Mouse (Mus musculus): ENCODE measurements around the gene Slc16a8. TPM values are rescaled to one million over a fixed set of nuclear protein-coding genes. Genes with fewer than 3 reads are reported as not detected.
A peak's percentile ranks its signal among the peaks of the same experiment; 100 is the strongest.

The Slc16a8 gene
- polyA plus RNA-seq, 1 experiment from 2014 or later: 0.28 TPM

- DNase-seq (peak; percentile 61), ATAC-seq (ENCODE audit: low FRiP score, low TSS enrichment) (peak; percentile 75)
- Histone ChIP-seq H3K36me3 (ENCODE audit: control insufficient read depth, insufficient read depth, low read length) (no peaks in the 10 kb centered on the region), H3K4me3 (replicated peaks; ENCODE audit: low read depth, low read length) (no peak overlapping the region), H3K4me2 (ENCODE audit: low read length) (peak overlapping the region; percentile 14; the same call in 1 of the 2 replicates), H3K27ac (replicated peaks; ENCODE audit: low read depth, low read length) (peak overlapping the region; percentile 72), H3K9me3 (ENCODE audit: control insufficient read depth, low read length) (no peaks in the 10 kb centered on the region), H3K4me1 (ENCODE audit: control insufficient read depth, insufficient read depth, low read length) (peaks cover 20% of the 10 kb centered on the region), H3K27me3 (ENCODE audit: control insufficient read depth, insufficient read depth, low read length) (no peaks in the 10 kb centered on the region), H3K9ac (replicated peaks; ENCODE audit: low read length) (no peak overlapping the region; the same call in 1 of the 2 replicates)
- 8% methylated on average over 13 of the region's 13 CpGs for WGBS
Measured at GRCm38 (mm10) chr15:79201491-79202150, 52.9 kb downstream of the Slc16a8 start.

Other genes starting within 250 kb of the Slc16a8 start
- 94.4 and 154 TPM in 2 replicates for gene H1f0, start 226.3 kb downstream of the Slc16a8 start, polyA plus RNA-seq (2014; fragmentation: Nextera tagmentation; extraction: Ambion mirVana)
- not detected in 2 replicates for gene Galr3, start 212.9 kb downstream of the Slc16a8 start, polyA plus RNA-seq (2014; fragmentation: Nextera tagmentation; extraction: Ambion mirVana)
- gene Ankrd54, start 191.9 kb downstream of the Slc16a8 start, polyA plus RNA-seq (2014; fragmentation: Nextera tagmentation; extraction: Ambion mirVana): 50.2 and 52.6 TPM in 2 replicates
- 141 and 182 TPM in 2 replicates for gene Eif3l, start 179.6 kb downstream of the Slc16a8 start, polyA plus RNA-seq (2014; fragmentation: Nextera tagmentation; extraction: Ambion mirVana)
- gene Micall1, start 145.9 kb downstream of the Slc16a8 start, polyA plus RNA-seq (2014; fragmentation: Nextera tagmentation; extraction: Ambion mirVana): 11.8 and 11.9 TPM in 2 replicates
- gene Polr2f, start 113.8 kb downstream of the Slc16a8 start, polyA plus RNA-seq (2014; fragmentation: Nextera tagmentation; extraction: Ambion mirVana): 287 and 355 TPM in 2 replicates
- gene 1700088E04Rik, start 113.5 kb downstream of the Slc16a8 start, polyA plus RNA-seq (2014; fragmentation: Nextera tagmentation; extraction: Ambion mirVana): 14.0 and 17.3 TPM in 2 replicates
- gene Sox10, start 89.5 kb downstream of the Slc16a8 start, polyA plus RNA-seq (2014; fragmentation: Nextera tagmentation; extraction: Ambion mirVana): 1.5 and 2.3 TPM in 2 replicates
- gene Pick1, start 25.6 kb downstream of the Slc16a8 start, polyA plus RNA-seq (2014; fragmentation: Nextera tagmentation; extraction: Ambion mirVana): 47.7 and 74.3 TPM in 2 replicates
- 1.6 TPM in 2 replicates for gene Gm49486, start 25.4 kb downstream of the Slc16a8 start, polyA plus RNA-seq (2014; fragmentation: Nextera tagmentation; extraction: Ambion mirVana)
- 1.9 and 2.0 TPM in 2 replicates for gene Baiap2l2, start 30.8 kb upstream of the Slc16a8 start, polyA plus RNA-seq (2014; fragmentation: Nextera tagmentation; extraction: Ambion mirVana)
- 26.0 and 28.2 TPM in 2 replicates for gene Pla2g6, start 73.6 kb upstream of the Slc16a8 start, polyA plus RNA-seq (2014; fragmentation: Nextera tagmentation; extraction: Ambion mirVana)
- 1.0 and 1.2 TPM in 2 replicates for gene Maff, start 91.9 kb upstream of the Slc16a8 start, polyA plus RNA-seq (2014; fragmentation: Nextera tagmentation; extraction: Ambion mirVana)
- 32.2 and 36.6 TPM in 2 replicates for gene Tmem184b, start 148.8 kb upstream of the Slc16a8 start, polyA plus RNA-seq (2014; fragmentation: Nextera tagmentation; extraction: Ambion mirVana)
- gene Csnk1e, start 200.8 kb upstream of the Slc16a8 start, polyA plus RNA-seq (2014; fragmentation: Nextera tagmentation; extraction: Ambion mirVana): 225 and 226 TPM in 2 replicates